Mouse (Mus musculus): ENCODE data around the gene Gabrd.
"Not testable (repeated sequence)": the region's sequence is repeated elsewhere in the genome, so short reads cannot be mapped to it uniquely, and the experiment has no call there.

Gene Gabrd

GRCm38 (mm10) chr4:155397511-155398221 lies at the start of gene Gabrd:
Gene Gabrd, minus strand, starts transcription at chr4:155398112.
- peak in 1 of 2 experiments; percentile 43 for DNase-seq (ENCODE audit: low spot score in 2 of 2)

- no peak for DNase-seq (ENCODE audit: low spot score in 2 of 2)
Measured at GRCm38 (mm10) chr4:155442808-155443207, 44.9 kb upstream of the Gabrd start.

GRCm38 (mm10) chr4:155433993-155434392 lies 36.1 kb upstream of the Gabrd start:
- no peak for DNase-seq (ENCODE audit: low spot score in 2 of 2)

GRCm38 (mm10) chr4:155432358-155432757 lies 34.4 kb upstream of the Gabrd start:
- DNase-seq (ENCODE audit: low spot score in 2 of 2): no peak

GRCm38 (mm10) chr4:155429202-155429601 lies 31.3 kb upstream of the Gabrd start:
- no peak for DNase-seq (ENCODE audit: low spot score in 2 of 2)

- no peak for DNase-seq (ENCODE audit: low spot score in 2 of 2)
Measured at GRCm38 (mm10) chr4:155428442-155428841, 30.5 kb upstream of the Gabrd start.

- no peak for DNase-seq (ENCODE audit: low spot score in 2 of 2)
Measured at GRCm38 (mm10) chr4:155426272-155426671, 28.4 kb upstream of the Gabrd start.

GRCm38 (mm10) chr4:155423988-155424387 lies 26.1 kb upstream of the Gabrd start:
- DNase-seq (ENCODE audit: low spot score in 2 of 2): no peak

- DNase-seq (ENCODE audit: low spot score in 2 of 2): not testable (repeated sequence)
Measured at GRCm38 (mm10) chr4:155421412-155422370, 23.8 kb upstream of the Gabrd start.

- DNase-seq (ENCODE audit: low spot score in 2 of 2): no peak
Measured at GRCm38 (mm10) chr4:155420137-155420536, 22.2 kb upstream of the Gabrd start.

GRCm38 (mm10) chr4:155414656-155415235 lies 16.8 kb upstream of the Gabrd start:
- DNase-seq (ENCODE audit: low spot score in 2 of 2): no peak

- no peak for DNase-seq (ENCODE audit: low spot score in 2 of 2)
Measured at GRCm38 (mm10) chr4:155413641-155414335, 15.9 kb upstream of the Gabrd start.

GRCm38 (mm10) chr4:155412124-155412523 lies 14.2 kb upstream of the Gabrd start:
- no peak for DNase-seq (ENCODE audit: low spot score in 2 of 2)

GRCm38 (mm10) chr4:155409058-155409776 lies 11.3 kb upstream of the Gabrd start, which contains the start of gene Cfap74:
Gene Cfap74, plus strand, starts transcription at chr4:155409190.
- peak; percentile 72 to 84 for DNase-seq (ENCODE audit: low spot score in 2 of 2)

GRCm38 (mm10) chr4:155408695-155409057 lies 10.8 kb upstream of the Gabrd start:
- no peak for DNase-seq (ENCODE audit: low spot score in 2 of 2)

- DNase-seq (ENCODE audit: low spot score in 2 of 2): no peak
Measured at GRCm38 (mm10) chr4:155402489-155402888, 4.6 kb upstream of the Gabrd start.

- DNase-seq (ENCODE audit: low spot score in 2 of 2): no peak
Measured at GRCm38 (mm10) chr4:155401121-155401520, 3.2 kb upstream of the Gabrd start.

- DNase-seq (ENCODE audit: low spot score in 2 of 2): peak in 1 of 2 experiments; percentile 10
Measured at GRCm38 (mm10) chr4:155398222-155398540, 269 bp upstream of the Gabrd start.

GRCm38 (mm10) chr4:155396751-155397150 lies 1.2 kb downstream of the Gabrd start:
- no peak for DNase-seq (ENCODE audit: low spot score in 2 of 2)

- DNase-seq (ENCODE audit: low spot score in 2 of 2): peak; percentile 73 to 82
Measured at GRCm38 (mm10) chr4:155395471-155395870, 2.4 kb downstream of the Gabrd start.

- no peak for DNase-seq (ENCODE audit: low spot score in 2 of 2)
Measured at GRCm38 (mm10) chr4:155387166-155387565, 10.7 kb downstream of the Gabrd start.

Measured in left cerebral cortex, adult 9 months (tissue).